8 mouse cellular contexts compared by ENCODE assay signal in the genomic region with DNA sequence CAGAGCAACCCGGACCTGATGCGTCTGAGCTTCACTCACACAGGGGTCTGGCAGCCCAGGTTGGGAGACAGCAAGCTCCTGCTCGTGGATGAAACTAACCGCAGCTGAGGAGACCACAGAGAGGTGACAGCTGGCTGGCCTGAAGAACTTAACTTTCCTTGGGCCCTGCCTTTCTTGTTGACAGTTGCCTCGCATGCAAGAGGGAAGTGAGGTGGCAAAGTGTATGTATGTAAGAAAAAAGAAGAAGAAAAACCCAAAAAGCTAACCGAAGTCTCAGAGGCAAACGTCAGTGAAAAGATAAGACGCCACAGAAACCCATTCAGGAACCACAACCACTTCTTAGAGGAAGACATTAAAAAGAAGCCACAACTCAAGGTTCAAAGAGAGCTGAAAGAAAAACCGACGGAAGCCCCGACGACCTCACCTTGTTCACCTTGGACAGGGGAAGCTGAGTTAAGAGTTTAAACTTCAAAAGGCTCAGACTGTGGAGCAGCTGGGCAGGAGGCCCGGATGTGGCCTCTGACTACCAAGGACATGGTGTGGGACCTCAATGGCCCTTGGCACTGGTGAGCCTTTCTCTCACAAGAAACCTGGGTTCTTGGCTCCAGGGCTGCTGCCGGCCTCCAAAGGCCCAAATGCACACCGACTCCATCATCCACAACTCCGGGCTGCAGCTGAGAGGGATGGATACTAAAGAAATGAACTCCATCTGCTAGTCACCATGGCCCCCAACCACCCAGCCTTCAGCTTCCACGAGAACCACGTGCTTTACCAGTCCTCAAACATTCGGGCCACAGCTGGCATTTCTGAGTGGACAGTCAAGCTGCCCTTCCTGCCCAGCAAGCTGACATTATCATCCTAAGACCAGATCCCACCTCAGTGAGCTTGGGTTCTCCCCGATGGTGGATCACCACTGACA. TPM values are rescaled to one million over a fixed set of nuclear protein-coding genes. Genes with fewer than 3 reads are reported as not detected.
DNase-seq lines count a peak whose midpoint lies in the region; ATAC-seq and TF ChIP-seq lines count a peak whose summit lies in the region.

No protein-coding gene starts in this region.

- no peak for TF ChIP-seq CTCF in lung, adult 2 months (IDR thresholded peaks at IDR 0.05; ENCODE audit: insufficient read depth, low read length)

- DNase-seq in lung, adult 2 months: no peak
- DNase-seq in lung, postnatal 25 days (ENCODE audit: low spot score): no peak
- no peak for DNase-seq in embryonic facial prominence, embryonic 10.5 days (ENCODE audit: low spot score)
- DNase-seq in intestine, embryonic 14.5 days (ENCODE audit: low spot score): no peak
- no peak for DNase-seq in frontal cortex, postnatal 25 days (ENCODE audit: low spot score in 2 of 2)
- DNase-seq in right cerebral cortex, adult 18-20 months: no peak
- no peak for DNase-seq in frontal cortex, postnatal 14 days (ENCODE audit: low spot score in 2 of 2)

- no peak for ATAC-seq in intestine, embryonic 14.5 days (replicated peaks; ENCODE audit: low FRiP score, low TSS enrichment, low read depth)
- ATAC-seq in midbrain, embryonic 12.5 days (ENCODE audit: low FRiP score, low read depth): no peak

- H3K9me3 ChIP-seq in embryonic facial prominence, embryonic 10.5 days: no peaks in the 10 kb centered on the region
- no peaks in the 10 kb centered on the region for H3K9me3 ChIP-seq in intestine, embryonic 14.5 days (ENCODE audit: control insufficient read depth, low read length)
- no peaks in the 10 kb centered on the region for H3K9me3 ChIP-seq in midbrain, embryonic 12.5 days

- no peak for TF ChIP-seq POLR2A in lung, adult 2 months (IDR thresholded peaks at IDR 0.05; ENCODE audit: borderline replicate concordance, extremely low read depth, low read depth, low read length)

- H3K27me3 ChIP-seq in embryonic facial prominence, embryonic 10.5 days (replicated peaks; ENCODE audit: low read depth, poor library complexity, severe bottlenecking): no peaks in the 10 kb centered on the region
- H3K27me3 ChIP-seq in intestine, embryonic 14.5 days (replicated peaks; ENCODE audit: control insufficient read depth, insufficient read depth, low read length): no peaks in the 10 kb centered on the region
- no peaks in the 10 kb centered on the region for H3K27me3 ChIP-seq in midbrain, embryonic 12.5 days

- peak overlapping the region; percentile 36 for H3K9ac ChIP-seq in intestine, embryonic 14.5 days (ENCODE audit: low read length)
- H3K9ac ChIP-seq in midbrain, embryonic 12.5 days (replicated peaks): peak overlapping the region; percentile 85

- H3K4me1 ChIP-seq in lung, adult 2 months (ENCODE audit: control insufficient read depth, insufficient read depth, low read length): peaks cover 19% of the 10 kb centered on the region
- peaks cover 69% of the 10 kb centered on the region for H3K4me1 ChIP-seq in embryonic facial prominence, embryonic 10.5 days
- peaks cover 30% of the 10 kb centered on the region for H3K4me1 ChIP-seq in intestine, embryonic 14.5 days (replicated peaks; ENCODE audit: control insufficient read depth, insufficient read depth, low read length)
- H3K4me1 ChIP-seq in midbrain, embryonic 12.5 days: peaks cover 61% of the 10 kb centered on the region

- peaks cover 22% of the 10 kb centered on the region for H3K36me3 ChIP-seq in embryonic facial prominence, embryonic 10.5 days (replicated peaks)
- no peaks in the 10 kb centered on the region; the same call in 1 of the 2 replicates for H3K36me3 ChIP-seq in intestine, embryonic 14.5 days (ENCODE audit: control insufficient read depth, insufficient read depth, low read length)
- peaks cover 7% of the 10 kb centered on the region; the same call in 1 of the 2 replicates for H3K36me3 ChIP-seq in midbrain, embryonic 12.5 days

- 43% methylated on average over 20 of the region's 20 CpGs for WGBS in lung, adult 2 months
- WGBS in embryonic facial prominence, embryonic 10.5 days: 78% methylated on average over 20 of the region's 20 CpGs
- WGBS in intestine, embryonic 14.5 days: 62% methylated on average over 20 of the region's 20 CpGs
- 70% methylated on average over 20 of the region's 20 CpGs for WGBS in midbrain, embryonic 12.5 days

- H3K27ac ChIP-seq in embryonic facial prominence, embryonic 10.5 days (replicated peaks): no peak overlapping the region
- no peak overlapping the region for H3K27ac ChIP-seq in intestine, embryonic 14.5 days (ENCODE audit: low read depth)
- H3K27ac ChIP-seq in midbrain, embryonic 12.5 days (replicated peaks): no peak overlapping the region

- peak overlapping the region; percentile 78 for H3K4me3 ChIP-seq in lung, adult 2 months (replicated peaks; ENCODE audit: extremely low read depth, low read depth, low read length)
- peak overlapping the region; percentile 89 for H3K4me3 ChIP-seq in embryonic facial prominence, embryonic 10.5 days
- H3K4me3 ChIP-seq in intestine, embryonic 14.5 days (ENCODE audit: low read depth, low read length): peak overlapping the region; percentile 72
- H3K4me3 ChIP-seq in midbrain, embryonic 12.5 days: peak overlapping the region; percentile 94

- peak overlapping the region; percentile 98 for H3K4me2 ChIP-seq in intestine, embryonic 14.5 days (ENCODE audit: low read length)
- H3K4me2 ChIP-seq in midbrain, embryonic 12.5 days (replicated peaks): peak overlapping the region; percentile 99

RNA-seq across cellular contexts. Expression of gene Zcchc14, which starts 2.1 kb away (rescaled TPM):
- polyA plus RNA-seq in lung, adult 2 months (2012; rRNA removed): 40.8 and 50.9 TPM in 2 replicates
- polyA plus RNA-seq in embryonic facial prominence, embryonic 10.5 days (2016; fragmentation: Nextera tagmentation; extraction: Ambion mirVana): 15.0 and 17.3 TPM in 2 replicates
- polyA plus RNA-seq in intestine, embryonic 14.5 days (2014; fragmentation: Nextera tagmentation; extraction: Ambion mirVana): 21.9 and 25.1 TPM in 2 replicates
- 27.7 TPM in 2 replicates for polyA plus RNA-seq in midbrain, embryonic 12.5 days (2016; fragmentation: Nextera tagmentation; extraction: Ambion mirVana)
